Mouse (Mus musculus): ENCODE results near the gene Btbd18.

Btbd18 gene

DNA sequence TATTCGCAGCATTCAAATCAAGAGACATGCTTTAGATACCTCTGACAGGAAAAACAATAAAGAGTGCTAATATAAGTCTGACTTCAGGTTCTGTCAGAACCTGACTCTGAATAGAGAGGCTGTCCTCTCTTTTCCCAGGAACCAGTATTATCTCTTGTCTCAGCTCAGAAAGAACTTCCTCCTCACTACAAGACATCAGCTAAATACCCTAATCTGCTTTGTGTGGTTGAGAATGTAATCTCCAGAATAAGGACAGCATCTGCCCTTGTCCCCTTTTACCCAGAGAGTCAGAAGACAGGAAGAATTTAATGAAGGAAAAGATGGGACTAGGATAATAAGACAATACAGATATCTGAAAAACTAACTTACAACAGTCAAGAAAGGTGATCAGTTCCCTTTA, 44.6 kb downstream of the Btbd18 start:
- DNase-seq (ENCODE audit: low read depth, low spot score) = no peak

DNA sequence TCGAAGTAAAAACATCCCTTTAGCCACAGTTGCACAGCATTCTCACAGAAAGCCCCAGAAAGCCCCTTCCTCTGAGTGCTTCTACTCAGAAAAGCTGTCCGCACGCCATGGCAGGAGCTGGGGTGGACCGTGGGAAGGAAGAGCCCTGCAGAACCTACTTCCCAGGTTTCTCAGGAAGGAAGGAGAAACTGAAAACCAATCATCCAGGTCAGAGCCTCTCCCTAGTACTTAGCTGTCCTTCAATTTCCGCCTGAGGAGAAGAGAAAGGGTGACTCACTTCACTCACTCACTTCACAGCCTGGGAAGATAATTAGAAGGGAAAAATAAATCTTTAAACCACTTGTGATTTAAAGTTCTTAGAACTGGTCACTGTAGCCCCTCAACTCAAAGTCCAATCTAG, 45.5 kb downstream of the Btbd18 start:
- no peak for DNase-seq (ENCODE audit: low read depth, low spot score)

DNA sequence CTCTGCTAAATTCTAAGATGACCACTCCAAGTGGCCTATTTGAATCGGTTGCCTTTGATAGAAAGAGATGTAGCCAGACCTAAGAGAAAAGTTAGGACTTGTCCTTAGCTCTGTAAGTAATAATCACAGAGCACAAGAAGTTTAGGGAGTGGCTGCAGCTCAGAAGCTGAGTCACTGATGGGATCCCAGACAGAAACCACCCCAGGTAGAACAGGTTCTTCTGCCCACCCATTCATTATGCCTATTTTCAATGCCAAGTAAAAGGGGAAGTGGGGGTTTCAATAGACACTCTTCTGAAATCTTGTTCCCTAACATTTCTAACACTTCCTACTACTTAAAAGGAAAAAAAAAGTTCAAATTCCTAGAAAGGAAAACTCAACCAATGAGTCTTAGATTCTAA, 46.4 kb downstream of the Btbd18 start:
- DNase-seq (ENCODE audit: low read depth, low spot score) = no peak

GRCm38 (mm10) chr2:84707523-84707922, 48.6 kb downstream of the Btbd18 start:
- no peak for DNase-seq (ENCODE audit: low read depth, low spot score)

DNA sequence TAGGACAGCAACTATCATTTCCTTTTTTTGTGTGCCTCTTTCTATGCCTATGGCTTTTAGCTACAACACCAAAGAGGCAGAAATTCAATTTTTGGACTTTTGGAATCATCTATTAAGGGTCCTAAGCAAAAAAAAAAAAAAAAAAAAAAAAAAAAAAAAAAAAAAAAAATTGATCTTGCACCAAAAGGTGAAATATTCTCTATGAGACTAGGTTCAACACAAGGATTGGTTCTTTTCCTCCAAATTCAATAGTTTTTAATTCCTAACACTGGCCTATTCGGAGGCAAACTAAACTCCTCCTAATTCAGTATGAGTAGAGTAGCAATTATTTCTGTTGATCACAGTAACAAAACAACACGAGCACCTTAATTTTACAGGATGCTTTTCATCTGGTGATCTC, 53.0 kb downstream of the Btbd18 start:
- no peak for DNase-seq (ENCODE audit: low read depth, low spot score)

- DNase-seq (ENCODE audit: low read depth, low spot score) = no peak
Observed at GRCm38 (mm10) chr2:84714422-84714810, 55.5 kb downstream of the Btbd18 start.

- DNase-seq (ENCODE audit: low read depth, low spot score) = peak; percentile 96
Observed at GRCm38 (mm10) chr2:84714811-84715561, 56.1 kb downstream of the Btbd18 start, which contains the start of gene Zdhhc5. Gene Zdhhc5, minus strand, starts transcription at chr2:84715180.

DNA sequence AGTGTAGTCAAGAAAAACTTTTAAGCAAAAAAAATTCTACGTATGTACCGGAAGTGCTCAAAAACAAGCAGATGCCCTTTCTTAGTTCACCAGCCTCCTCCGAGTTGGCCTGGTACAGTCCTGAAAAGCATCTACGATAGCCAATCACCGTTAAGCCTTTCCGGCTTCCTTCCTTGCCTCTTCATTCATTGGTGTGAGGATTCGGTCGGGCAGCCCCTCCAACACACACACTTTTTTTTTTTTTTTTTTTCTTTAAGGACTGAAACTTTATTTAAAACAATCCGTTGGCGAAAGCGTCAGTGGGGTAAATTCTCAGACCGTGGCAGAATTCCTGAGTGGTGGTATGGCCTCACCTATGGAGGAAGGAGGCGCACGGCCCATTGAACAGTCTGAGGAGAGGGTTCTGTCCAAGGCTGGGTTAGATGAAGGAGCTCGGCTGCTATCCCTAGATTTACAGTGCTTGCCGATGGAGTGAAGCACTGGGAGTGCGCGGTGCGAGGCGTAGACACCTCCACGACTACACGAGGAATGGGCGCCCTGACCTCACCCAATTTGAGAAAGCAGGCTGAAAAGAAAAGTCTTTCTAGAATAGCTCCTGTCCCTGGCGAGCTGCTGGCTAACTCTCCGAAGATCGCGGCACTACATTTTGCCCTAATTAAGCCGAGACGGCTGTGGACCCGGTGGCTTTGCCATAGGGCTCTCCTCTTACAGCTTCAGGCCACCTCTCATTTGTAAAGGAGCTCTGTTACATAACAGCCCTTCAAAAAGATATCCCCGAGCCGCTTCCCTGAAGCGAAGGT, 56.9 kb downstream of the Btbd18 start:
- DNase-seq (ENCODE audit: low read depth, low spot score) = peak; percentile 96

DNA sequence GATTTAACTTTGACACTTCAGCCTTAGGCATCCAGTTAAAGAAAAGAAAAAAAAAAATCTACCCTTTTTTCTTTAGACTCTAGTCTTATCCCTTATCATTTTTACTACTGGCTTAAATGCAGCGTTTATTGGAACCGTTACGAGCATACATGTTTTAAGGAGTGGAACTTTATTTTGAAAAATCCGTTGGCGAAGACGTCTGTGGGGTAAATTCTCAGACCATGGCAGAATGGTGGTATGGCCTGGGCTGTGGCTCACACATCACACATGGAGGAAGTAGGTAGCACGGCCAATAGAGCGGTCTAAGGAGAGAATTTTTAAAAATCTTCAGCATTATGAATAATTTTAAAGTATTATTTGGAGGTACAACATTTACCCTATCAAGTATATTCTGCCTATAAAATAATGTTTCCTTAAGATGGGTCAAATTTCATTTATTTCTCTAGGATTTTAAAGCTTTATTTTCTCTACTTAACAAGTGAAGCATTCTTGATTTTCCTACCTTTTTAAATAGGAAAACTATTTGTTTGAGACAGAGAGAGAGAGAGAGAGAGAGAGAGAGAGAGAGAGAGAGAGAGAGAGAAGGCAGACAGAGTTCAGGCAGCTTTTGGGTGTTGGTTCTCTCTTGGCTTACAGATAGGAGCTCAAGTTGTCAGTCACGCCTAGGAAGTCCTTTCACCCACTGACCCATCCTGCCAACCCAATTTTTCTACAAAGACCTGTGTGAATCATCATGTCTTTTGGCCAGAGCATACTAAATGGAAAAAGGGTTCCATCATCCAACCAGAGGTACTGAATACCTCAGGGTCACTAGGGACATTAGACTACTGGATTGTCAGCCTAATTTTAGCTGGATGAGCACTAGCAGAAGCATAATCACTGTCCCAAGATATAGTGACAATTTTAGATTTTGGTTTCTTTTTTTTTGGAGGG, 57.8 kb downstream of the Btbd18 start:
- no peak for DNase-seq (ENCODE audit: low read depth, low spot score)

GRCm38 (mm10) chr2:84717357-84717756, 58.5 kb downstream of the Btbd18 start:
- DNase-seq (ENCODE audit: low read depth, low spot score) = no peak
